Mouse (Mus musculus): ENCODE measurements around the gene Mrps21. TPM values are rescaled to one million over a fixed set of nuclear protein-coding genes. Genes with fewer than 3 reads are reported as not detected.
A peak's percentile ranks its signal among the peaks of the same experiment; 100 is the strongest.
"Not testable (repeated sequence)": the region's sequence is repeated elsewhere in the genome, so short reads cannot be mapped to it uniquely, and the experiment has no call there.

The Mrps21 gene
- total RNA-seq (2014; rRNA removed) (82.9 and 88.3 TPM in 2 replicates), polyA plus RNA-seq (2015; fragmentation: Nextera tagmentation; extraction: Ambion mirVana) (241 TPM in 2 replicates)

GRCm38 (mm10) chr3:95871392-95871867, at the start of gene Mrps21:
Gene Mrps21 (minus strand): TSS chr3:95871519.
- Histone ChIP-seq H3K9me3 (ENCODE audit: low read length) (no peaks in the 10 kb centered on the region), H3K4me3 (ENCODE audit: low read depth, low read length) (peak within 1 kb of the TSS; percentile 54), H3K9ac (replicated peaks; ENCODE audit: low read length, poor library complexity, severe bottlenecking) (peak within 1 kb of the TSS; percentile 65), H3K4me2 (ENCODE audit: low read depth, low read length, poor library complexity, severe bottlenecking) (peak within 1 kb of the TSS; percentile 64), H3K27me3 (ENCODE audit: insufficient read depth, low read length) (no peaks in the 10 kb centered on the region), H3K27ac (ENCODE audit: low read depth, low read length) (peak within 1 kb of the TSS; percentile 77; the same call in 1 of the 2 replicates), H3K36me3 (ENCODE audit: insufficient read depth, low read length) (peaks cover 6% of the 10 kb centered on the region), H3K4me1 (ENCODE audit: insufficient read depth, low read length) (peaks cover 4% of the 10 kb centered on the region)
- TF ChIP-seq CTCF (IDR thresholded peaks at IDR 0.05): no peak
- 0% methylated on average over 33 of the region's 33 CpGs for WGBS
- ATAC-seq (ENCODE audit: low FRiP score): peak; percentile 92
- peak; percentile 92 for DNase-seq (ENCODE audit: low spot score)

- not testable (repeated sequence) for H3K27me3 ChIP-seq (ENCODE audit: insufficient read depth, low read length); H3K4me3 ChIP-seq (ENCODE audit: low read depth, low read length); ATAC-seq (ENCODE audit: low FRiP score); DNase-seq (ENCODE audit: low spot score); H3K9ac ChIP-seq (replicated peaks; ENCODE audit: low read length, poor library complexity, severe bottlenecking); H3K36me3 ChIP-seq (ENCODE audit: insufficient read depth, low read length); H3K27ac ChIP-seq (ENCODE audit: low read depth, low read length); H3K9me3 ChIP-seq (ENCODE audit: low read length); H3K4me2 ChIP-seq (ENCODE audit: low read depth, low read length, poor library complexity, severe bottlenecking); H3K4me1 ChIP-seq (ENCODE audit: insufficient read depth, low read length)
- WGBS: 50% methylated on average over 2 of the region's 2 CpGs
These were observed 49.2 kb upstream of the Mrps21 start for GRCm38 (mm10) chr3:95920532-95920931.

- 75% methylated on average over 7 of the region's 7 CpGs for WGBS
- DNase-seq (ENCODE audit: low spot score) (no peak), ATAC-seq (ENCODE audit: low FRiP score) (no peak)
These were observed 45.4 kb upstream of the Mrps21 start for GRCm38 (mm10) chr3:95916760-95917159.

GRCm38 (mm10) chr3:95914706-95915105, 43.4 kb upstream of the Mrps21 start:
- no peak overlapping the region for H3K27ac ChIP-seq (ENCODE audit: low read depth, low read length)
- H3K4me2 ChIP-seq (ENCODE audit: low read depth, low read length, poor library complexity, severe bottlenecking): no peak overlapping the region
- no peak overlapping the region for H3K9ac ChIP-seq (replicated peaks; ENCODE audit: low read length, poor library complexity, severe bottlenecking)
- no peaks in the 10 kb centered on the region for H3K4me1 ChIP-seq (ENCODE audit: insufficient read depth, low read length)
- H3K27me3 ChIP-seq (ENCODE audit: insufficient read depth, low read length): no peaks in the 10 kb centered on the region
- H3K36me3 ChIP-seq (ENCODE audit: insufficient read depth, low read length): no peaks in the 10 kb centered on the region
- H3K9me3 ChIP-seq (ENCODE audit: low read length): no peaks in the 10 kb centered on the region
- ATAC-seq (ENCODE audit: low FRiP score) (no peak), DNase-seq (ENCODE audit: low spot score) (no peak)
- TF ChIP-seq CTCF (IDR thresholded peaks at IDR 0.05): no peak
- WGBS: 95% methylated on average over 4 of the region's 4 CpGs
- H3K4me3 ChIP-seq (ENCODE audit: low read depth, low read length): no peak overlapping the region

More at GRCm38 (mm10) chr3:95916760-95917159, 45.4 kb upstream of the Mrps21 start:
- Histone ChIP-seq H3K27ac (ENCODE audit: low read depth, low read length) (no peak overlapping the region), H3K36me3 (ENCODE audit: insufficient read depth, low read length) (no peaks in the 10 kb centered on the region), H3K9me3 (ENCODE audit: low read length) (no peaks in the 10 kb centered on the region), H3K27me3 (ENCODE audit: insufficient read depth, low read length) (no peaks in the 10 kb centered on the region), H3K4me3 (ENCODE audit: low read depth, low read length) (no peak overlapping the region), H3K9ac (replicated peaks; ENCODE audit: low read length, poor library complexity, severe bottlenecking) (no peak overlapping the region), H3K4me2 (ENCODE audit: low read depth, low read length, poor library complexity, severe bottlenecking) (no peak overlapping the region), H3K4me1 (ENCODE audit: insufficient read depth, low read length) (no peaks in the 10 kb centered on the region)
- no peak for TF ChIP-seq CTCF (IDR thresholded peaks at IDR 0.05)

DNA sequence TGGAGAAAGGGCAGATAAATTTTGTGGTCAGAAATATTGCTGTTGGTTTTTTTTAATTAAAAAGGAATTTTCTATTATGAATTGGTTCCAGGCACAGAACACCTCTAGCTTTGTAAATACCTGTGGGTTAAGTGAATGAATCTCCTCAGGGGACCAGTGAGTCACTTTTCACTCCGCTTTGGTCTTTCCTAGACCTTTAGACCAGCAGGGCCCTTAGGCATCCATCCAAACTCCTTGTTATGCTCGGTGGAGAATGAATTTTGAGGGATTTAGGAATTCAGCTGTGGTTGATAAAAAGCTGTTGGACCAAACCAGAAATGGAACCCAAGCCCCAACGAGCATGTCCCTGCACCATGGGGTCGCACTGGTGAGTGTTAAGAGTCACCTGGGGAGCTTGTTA, 36.3 kb upstream of the Mrps21 start:
- Histone ChIP-seq H3K4me2 (ENCODE audit: low read depth, low read length, poor library complexity, severe bottlenecking) (no peak overlapping the region), H3K27me3 (ENCODE audit: insufficient read depth, low read length) (peaks cover 27% of the 10 kb centered on the region), H3K4me1 (ENCODE audit: insufficient read depth, low read length) (peaks cover 8% of the 10 kb centered on the region; the same call in 1 of the 2 replicates), H3K27ac (ENCODE audit: low read depth, low read length) (no peak overlapping the region), H3K9me3 (ENCODE audit: low read length) (no peaks in the 10 kb centered on the region), H3K9ac (replicated peaks; ENCODE audit: low read length, poor library complexity, severe bottlenecking) (no peak overlapping the region), H3K36me3 (ENCODE audit: insufficient read depth, low read length) (no peaks in the 10 kb centered on the region), H3K4me3 (ENCODE audit: low read depth, low read length) (no peak overlapping the region)
- ATAC-seq (ENCODE audit: low FRiP score): no peak
- no peak for DNase-seq (ENCODE audit: low spot score)
- 35% methylated on average over 4 of the region's 4 CpGs for WGBS
- no peak for TF ChIP-seq CTCF (IDR thresholded peaks at IDR 0.05)

- Histone ChIP-seq H3K27me3 (ENCODE audit: insufficient read depth, low read length) (peaks cover 27% of the 10 kb centered on the region), H3K4me3 (ENCODE audit: low read depth, low read length) (no peak overlapping the region), H3K9ac (replicated peaks; ENCODE audit: low read length, poor library complexity, severe bottlenecking) (no peak overlapping the region), H3K27ac (ENCODE audit: low read depth, low read length) (no peak overlapping the region), H3K4me1 (ENCODE audit: insufficient read depth, low read length) (peaks cover 8% of the 10 kb centered on the region; the same call in 1 of the 2 replicates), H3K9me3 (ENCODE audit: low read length) (no peaks in the 10 kb centered on the region), H3K36me3 (ENCODE audit: insufficient read depth, low read length) (no peaks in the 10 kb centered on the region), H3K4me2 (ENCODE audit: low read depth, low read length, poor library complexity, severe bottlenecking) (peak overlapping the region; percentile 28)
- peak; percentile 83 for TF ChIP-seq CTCF (IDR thresholded peaks at IDR 0.05)
- WGBS: 0% methylated on average over 12 of the region's 12 CpGs
- no peak for ATAC-seq (ENCODE audit: low FRiP score)
- DNase-seq (ENCODE audit: low spot score): peak; percentile 54
These were observed 35.5 kb upstream of the Mrps21 start for GRCm38 (mm10) chr3:95906860-95907259.

All from midbrain, postnatal 0 days (tissue).